Mouse (Mus musculus) G1E (cell line): ENCODE measurements around the gene Rbm47.

Experiments used
- CTCF ChIP-seq: IDR thresholded peaks from 2 replicates; pipeline ENCODE4 v1.5.1; 2012; ENCODE audit warnings: low read depth, low read length, inconsistent platforms, mixed read lengths
- GATA1 ChIP-seq: IDR thresholded peaks from 2 replicates; pipeline ENCODE4 v1.6.1; 2012; ENCODE audit warnings: borderline replicate concordance, low read length, inconsistent platforms, mixed read lengths

DNA sequence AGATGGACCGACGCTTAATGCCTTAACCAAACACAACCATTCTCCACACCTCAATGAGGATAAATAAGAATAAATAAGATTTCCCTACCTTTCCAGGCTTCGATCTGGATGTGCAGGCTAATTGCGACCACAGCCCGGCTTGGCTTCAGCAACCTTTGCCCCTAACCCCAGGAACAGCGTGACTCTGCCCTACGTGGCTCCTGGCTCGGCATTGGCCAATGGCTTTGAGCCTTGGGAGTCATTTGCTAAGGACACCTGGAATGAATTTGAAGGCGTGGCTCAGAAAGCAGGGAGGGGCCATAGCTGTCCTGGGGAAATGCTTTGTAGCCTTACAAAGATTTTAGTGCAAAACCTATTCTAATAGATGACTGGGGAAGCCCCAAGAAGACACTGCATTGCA, 118.5 kb downstream of the Rbm47 start:
- TF ChIP-seq CTCF: no peak
- no peak for TF ChIP-seq GATA1
